Comparison of ENCODE assay signal across 11 mouse cellular contexts in genomic region chr13:12311930-12312492, GRCm38 (mm10). TPM values are rescaled to one million over a fixed set of nuclear protein-coding genes. Genes with fewer than 3 reads are reported as not detected.
DNase-seq lines count a peak whose midpoint lies in the region; ATAC-seq and TF ChIP-seq lines count a peak whose summit lies in the region.
"Had no signal": no experiment of that assay in that cellular context is flagged by ENCODE, and none has a peak within 500 bp of the region (broad histone marks: within the 10 kb centered on the region; RNA-seq: fewer than 3 reads in every experiment).

No protein-coding gene starts in this region.

- peak overlapping the region; percentile 10; the same call in 1 of the 2 replicates for H3K9ac ChIP-seq in heart, embryonic 11.5 days (ENCODE audit: low read depth, low read length)
- H3K9ac ChIP-seq in forebrain, embryonic 15.5 days (replicated peaks), result no peak overlapping the region
- no peak overlapping the region for H3K9ac ChIP-seq in limb, embryonic 14.5 days (ENCODE audit: low read depth, low read length, severe bottlenecking)

- TF ChIP-seq POLR2A in lung, adult 2 months (IDR thresholded peaks at IDR 0.05; ENCODE audit: borderline replicate concordance, extremely low read depth, low read depth, low read length), result no peak
- no peak for TF ChIP-seq POLR2A in limb, embryonic 14.5 days (IDR thresholded peaks at IDR 0.05; ENCODE audit: borderline replicate concordance, extremely low read depth, insufficient read depth, insufficient read length)

- no peak for DNase-seq in heart, postnatal 4 days
- DNase-seq in lung, postnatal 10 days, result peak; percentile 7
- no peak for DNase-seq in lung, adult 2 months
- peak; percentile 59 for DNase-seq in limb, embryonic 14.5 days (ENCODE audit: low spot score)
- DNase-seq in urinary bladder, postnatal 25 days (ENCODE audit: low spot score), result no peak
- DNase-seq: lung, adult 18-20 months; right cerebral cortex, postnatal 14 days had no signal

- H3K27ac ChIP-seq in heart, embryonic 11.5 days (ENCODE audit: low read depth, low read length), result peak overlapping the region; percentile 60
- H3K27ac ChIP-seq in forebrain, embryonic 15.5 days (replicated peaks), result peak overlapping the region; percentile 56
- 0 out of 2 replicates have a peak overlapping the region, but pooled peaks have one; percentile 6 for H3K27ac ChIP-seq in limb, embryonic 14.5 days (replicated peaks; ENCODE audit: low read depth, low read length)

- no peak for ATAC-seq in heart, embryonic 11.5 days (replicated peaks; ENCODE audit: insufficient number of reproducible peaks, low FRiP score, low TSS enrichment)
- peak; percentile 81 for ATAC-seq in forebrain, embryonic 15.5 days (replicated peaks)
- peak; percentile 84 for ATAC-seq in limb, embryonic 14.5 days (ENCODE audit: low FRiP score, low read depth)
- ATAC-seq in megakaryocyte progenitor cell, adult 5-6 weeks (replicated peaks; ENCODE audit: poor library complexity), result no peak
- ATAC-seq: CD4-positive, CD25-positive, alpha-beta regulatory T cell, adult 4 months had no signal

- no peaks in the 10 kb centered on the region for H3K9me3 ChIP-seq in heart, embryonic 11.5 days (replicated peaks; ENCODE audit: control insufficient read depth, low read length)
- no peaks in the 10 kb centered on the region for H3K9me3 ChIP-seq in forebrain, embryonic 15.5 days
- no peaks in the 10 kb centered on the region for H3K9me3 ChIP-seq in limb, embryonic 14.5 days (ENCODE audit: control insufficient read depth, low read length)

- peaks cover 44% of the 10 kb centered on the region for H3K4me1 ChIP-seq in heart, embryonic 11.5 days (ENCODE audit: control insufficient read depth, insufficient read depth, low read length)
- H3K4me1 ChIP-seq in lung, adult 2 months (ENCODE audit: control insufficient read depth, insufficient read depth, low read length), result no peaks in the 10 kb centered on the region
- peaks cover 7% of the 10 kb centered on the region for H3K4me1 ChIP-seq in forebrain, embryonic 15.5 days
- peaks cover 3% of the 10 kb centered on the region; the same call in 1 of the 2 replicates for H3K4me1 ChIP-seq in limb, embryonic 14.5 days (ENCODE audit: control insufficient read depth, insufficient read depth, low read length)

- no peak for TF ChIP-seq CTCF in lung, adult 2 months (IDR thresholded peaks at IDR 0.05; ENCODE audit: insufficient read depth, low read length)

- peaks cover 10% of the 10 kb centered on the region for H3K36me3 ChIP-seq in heart, embryonic 11.5 days (ENCODE audit: control insufficient read depth, insufficient read depth, low read length)
- H3K36me3 ChIP-seq in forebrain, embryonic 15.5 days, result no peaks in the 10 kb centered on the region
- no peaks in the 10 kb centered on the region for H3K36me3 ChIP-seq in limb, embryonic 14.5 days (ENCODE audit: control insufficient read depth, insufficient read depth, low read length)

- H3K27me3 ChIP-seq in heart, embryonic 11.5 days (ENCODE audit: control insufficient read depth, insufficient read depth, low read length), result no peaks in the 10 kb centered on the region
- H3K27me3 ChIP-seq in forebrain, embryonic 15.5 days, result no peaks in the 10 kb centered on the region
- H3K27me3 ChIP-seq in limb, embryonic 14.5 days (ENCODE audit: control insufficient read depth, insufficient read depth, low read length), result no peaks in the 10 kb centered on the region

- no peak overlapping the region for H3K4me3 ChIP-seq in heart, embryonic 11.5 days (ENCODE audit: low read depth, low read length)
- H3K4me3 ChIP-seq in lung, adult 2 months (replicated peaks; ENCODE audit: extremely low read depth, low read depth, low read length), result no peak overlapping the region
- H3K4me3 ChIP-seq in forebrain, embryonic 15.5 days, result no peak overlapping the region
- H3K4me3 ChIP-seq in limb, embryonic 14.5 days (replicated peaks; ENCODE audit: low read length), result no peak overlapping the region

- 56% methylated on average over 10 of the region's 10 CpGs for WGBS in heart, embryonic 11.5 days (ENCODE audit: insufficient replicate concordance)
- WGBS in lung, adult 2 months, result 68% methylated on average over 10 of the region's 10 CpGs
- 36% methylated on average over 10 of the region's 10 CpGs for WGBS in forebrain, embryonic 15.5 days
- WGBS in limb, embryonic 14.5 days, result 48% methylated on average over 10 of the region's 10 CpGs

- no peak overlapping the region for H3K4me2 ChIP-seq in heart, embryonic 11.5 days
- no peak overlapping the region for H3K4me2 ChIP-seq in forebrain, embryonic 15.5 days (replicated peaks)
- no peak overlapping the region for H3K4me2 ChIP-seq in limb, embryonic 14.5 days (replicated peaks; ENCODE audit: low read depth, low read length, severe bottlenecking)

RNA-seq across cellular contexts. Expression of gene Actn2, which starts 28.5 kb away (rescaled TPM):
- polyA plus RNA-seq in heart, embryonic 11.5 days (2014; fragmentation: Nextera tagmentation; extraction: Ambion mirVana), result 1,008 and 1,229 TPM in 2 replicates
- 1,000 to 10,000 TPM; 2,111 to 2,171 TPM for total RNA-seq in heart, postnatal 4 days (2021)
- polyA plus RNA-seq in lung, adult 2 months (2012; rRNA removed), result 40.0 and 61.4 TPM in 2 replicates
- 2.4 and 2.6 TPM in 2 replicates for polyA plus RNA-seq in forebrain, embryonic 15.5 days (2015; fragmentation: Nextera tagmentation; extraction: Ambion mirVana)
- polyA plus RNA-seq in limb, embryonic 14.5 days (2012; rRNA removed), result 132 and 141 TPM in 2 replicates
- 153 and 219 TPM in 2 replicates for polyA plus RNA-seq in limb, embryonic 14.5 days (2014; fragmentation: Nextera tagmentation; extraction: Ambion mirVana)
- total RNA-seq in megakaryocyte progenitor cell, adult 5-6 weeks (2015), result 0.10 and 0.20 TPM in 2 replicates
- not detected in 2 replicates for total RNA-seq in megakaryocyte progenitor cell, adult 5-6 weeks (2017)

RNA-seq across cellular contexts. Expression of gene Mtr, which starts 54.1 kb away (rescaled TPM):
- polyA plus RNA-seq in heart, embryonic 11.5 days (2014; fragmentation: Nextera tagmentation; extraction: Ambion mirVana), result 17.7 and 19.9 TPM in 2 replicates
- total RNA-seq in heart, postnatal 4 days (2021), result 10 to 100 TPM; 35.7 to 36.0 TPM
- polyA plus RNA-seq in lung, adult 2 months (2012; rRNA removed), result 5.7 and 7.5 TPM in 2 replicates
- polyA plus RNA-seq in forebrain, embryonic 15.5 days (2015; fragmentation: Nextera tagmentation; extraction: Ambion mirVana), result 5.7 and 5.9 TPM in 2 replicates
- 15.9 and 16.5 TPM in 2 replicates for polyA plus RNA-seq in limb, embryonic 14.5 days (2012; rRNA removed)
- 19.9 and 21.4 TPM in 2 replicates for polyA plus RNA-seq in limb, embryonic 14.5 days (2014; fragmentation: Nextera tagmentation; extraction: Ambion mirVana)
- total RNA-seq in megakaryocyte progenitor cell, adult 5-6 weeks (2015), result 23.8 and 24.4 TPM in 2 replicates
- 36.5 and 42.5 TPM in 2 replicates for total RNA-seq in megakaryocyte progenitor cell, adult 5-6 weeks (2017)

Comparison
In these comparisons a context has a peak if more than half of its experiments do, and no peak if none do; other contexts are left out.
1. DNase-seq: peak in lung, postnatal 10 days (single experiment) and limb, embryonic 14.5 days (single experiment); none in heart, postnatal 4 days (single experiment), lung, adult 2 months (single experiment) and urinary bladder, postnatal 25 days (single experiment).
2. ATAC-seq: peak in forebrain, embryonic 15.5 days (single experiment) and limb, embryonic 14.5 days (single experiment); none in heart, embryonic 11.5 days (single experiment) and megakaryocyte progenitor cell, adult 5-6 weeks (single experiment).
3. H3K27ac ChIP-seq: peak in every context shown above with its lines; median percentile 60 in heart, embryonic 11.5 days; 56 in forebrain, embryonic 15.5 days; 6 in limb, embryonic 14.5 days.
4. RNA of gene Actn2, which starts 28.5 kb away (polyA plus RNA-seq): 1,008 to 1,229 TPM in heart, embryonic 11.5 days, 132 to 219 TPM in limb, embryonic 14.5 days and 40.0 to 61.4 TPM in lung, adult 2 months; 2.4 to 2.6 TPM in forebrain, embryonic 15.5 days; every median in the first group is over 10 times any median in the second.